Mouse (Mus musculus): ENCODE results near the gene Clec4n. TPM values are rescaled to one million over a fixed set of nuclear protein-coding genes. Genes with fewer than 3 reads are reported as not detected.
A peak's percentile ranks its signal among the peaks of the same experiment; 100 is the strongest.
"Not testable (repeated sequence)": the region's sequence is repeated elsewhere in the genome, so short reads cannot be mapped to it uniquely, and the experiment has no call there.

Gene Clec4n
- polyA plus RNA-seq, 1 experiment from 2014 or later = 3.1 TPM

DNA sequence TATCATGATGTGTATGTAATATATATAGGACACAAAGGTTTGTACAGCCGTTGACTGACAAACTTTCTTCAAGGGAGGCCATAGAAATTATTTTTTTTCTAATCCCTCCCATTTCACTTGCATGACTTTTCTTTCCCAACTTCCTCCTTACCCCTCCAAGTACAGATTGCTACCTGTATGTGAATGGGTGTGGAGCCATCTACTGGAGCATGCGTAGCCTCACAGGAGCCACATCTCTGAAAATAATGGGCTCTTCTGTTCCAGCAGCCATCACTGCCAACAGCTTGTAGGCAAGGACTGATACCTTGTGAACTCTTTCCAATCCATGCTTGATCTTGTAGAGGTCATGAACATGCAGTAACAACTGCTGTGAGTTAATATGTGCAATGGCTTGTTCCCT, 19.2 kb downstream of the Clec4n start:
- not testable (repeated sequence) for H3K27me3 ChIP-seq (replicated peaks; ENCODE audit: control insufficient read depth, insufficient read depth, low read length); H3K9me3 ChIP-seq (ENCODE audit: control insufficient read depth, low read length); H3K9ac ChIP-seq (ENCODE audit: low read depth, low read length); H3K27ac ChIP-seq (ENCODE audit: low read depth, low read length); ATAC-seq (replicated peaks; ENCODE audit: low FRiP score); H3K36me3 ChIP-seq (ENCODE audit: control insufficient read depth, insufficient read depth, low read length); H3K4me1 ChIP-seq (replicated peaks; ENCODE audit: control insufficient read depth, insufficient read depth, low read length); H3K4me2 ChIP-seq; DNase-seq (ENCODE audit: low spot score); H3K4me3 ChIP-seq (ENCODE audit: low read depth, low read length)
- 84% methylated on average over 2 of the region's 2 CpGs for WGBS

DNA sequence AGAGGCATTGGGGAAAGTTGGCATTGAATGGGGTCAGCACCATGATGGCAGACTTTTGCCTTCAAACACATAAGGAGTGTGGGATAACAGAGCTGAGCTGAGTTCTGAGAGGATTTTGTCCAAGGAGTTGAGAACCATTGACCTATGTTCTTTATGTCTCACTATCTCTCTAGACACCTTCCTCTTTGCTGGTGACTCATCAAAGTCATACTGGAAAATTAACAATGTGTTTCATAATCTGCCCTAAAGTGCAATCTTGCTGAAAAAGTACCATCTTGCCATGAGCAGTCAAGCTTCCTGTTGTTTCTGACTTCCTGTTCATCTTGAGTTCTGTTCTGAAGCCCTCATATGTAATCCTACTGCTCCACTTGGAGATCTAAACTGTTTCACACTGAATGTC, 23.1 kb downstream of the Clec4n start:
- Histone ChIP-seq H3K4me1 (replicated peaks; ENCODE audit: control insufficient read depth, insufficient read depth, low read length) (no peaks in the 10 kb centered on the region), H3K9me3 (ENCODE audit: control insufficient read depth, low read length) (no peaks in the 10 kb centered on the region), H3K4me3 (ENCODE audit: low read depth, low read length) (no peak overlapping the region), H3K4me2 (no peak overlapping the region), H3K27me3 (replicated peaks; ENCODE audit: control insufficient read depth, insufficient read depth, low read length) (no peaks in the 10 kb centered on the region), H3K27ac (ENCODE audit: low read depth, low read length) (no peak overlapping the region), H3K36me3 (ENCODE audit: control insufficient read depth, insufficient read depth, low read length) (no peaks in the 10 kb centered on the region), H3K9ac (ENCODE audit: low read depth, low read length) (no peak overlapping the region)
- ATAC-seq (replicated peaks; ENCODE audit: low FRiP score) (peak; percentile 29; the same call in 1 of the 2 replicates), DNase-seq (ENCODE audit: low spot score) (no peak)

DNA sequence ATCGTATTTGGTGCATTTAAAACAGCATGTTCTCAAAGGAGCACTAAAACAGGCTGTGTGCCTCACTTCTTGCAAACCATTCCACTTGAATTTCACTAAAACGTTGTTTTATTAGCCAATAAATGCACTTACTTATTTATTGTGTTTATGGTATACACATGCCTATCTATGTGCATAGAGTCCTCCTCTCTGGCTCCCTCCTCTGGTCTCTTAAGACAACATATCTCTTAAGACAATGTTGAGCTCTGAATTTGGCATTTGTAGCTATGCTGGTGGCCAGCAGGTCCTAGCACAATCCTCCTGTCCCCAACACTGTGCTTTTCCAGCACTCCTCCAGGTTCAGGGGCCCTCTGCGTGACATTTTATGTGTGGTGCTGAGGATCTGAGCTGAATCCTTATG, 29.3 kb downstream of the Clec4n start:
- H3K4me2 ChIP-seq = no peak overlapping the region
- H3K4me1 ChIP-seq (replicated peaks; ENCODE audit: control insufficient read depth, insufficient read depth, low read length) = no peaks in the 10 kb centered on the region
- H3K36me3 ChIP-seq (ENCODE audit: control insufficient read depth, insufficient read depth, low read length) = no peaks in the 10 kb centered on the region
- H3K4me3 ChIP-seq (ENCODE audit: low read depth, low read length) = no peak overlapping the region
- H3K9ac ChIP-seq (ENCODE audit: low read depth, low read length) = no peak overlapping the region
- H3K27ac ChIP-seq (ENCODE audit: low read depth, low read length) = no peak overlapping the region
- no peaks in the 10 kb centered on the region for H3K9me3 ChIP-seq (ENCODE audit: control insufficient read depth, low read length)
- WGBS = 68% methylated on average over 3 of the region's 3 CpGs
- no peaks in the 10 kb centered on the region for H3K27me3 ChIP-seq (replicated peaks; ENCODE audit: control insufficient read depth, insufficient read depth, low read length)
- DNase-seq (ENCODE audit: low spot score) (no peak), ATAC-seq (replicated peaks; ENCODE audit: low FRiP score) (no peak)

DNA sequence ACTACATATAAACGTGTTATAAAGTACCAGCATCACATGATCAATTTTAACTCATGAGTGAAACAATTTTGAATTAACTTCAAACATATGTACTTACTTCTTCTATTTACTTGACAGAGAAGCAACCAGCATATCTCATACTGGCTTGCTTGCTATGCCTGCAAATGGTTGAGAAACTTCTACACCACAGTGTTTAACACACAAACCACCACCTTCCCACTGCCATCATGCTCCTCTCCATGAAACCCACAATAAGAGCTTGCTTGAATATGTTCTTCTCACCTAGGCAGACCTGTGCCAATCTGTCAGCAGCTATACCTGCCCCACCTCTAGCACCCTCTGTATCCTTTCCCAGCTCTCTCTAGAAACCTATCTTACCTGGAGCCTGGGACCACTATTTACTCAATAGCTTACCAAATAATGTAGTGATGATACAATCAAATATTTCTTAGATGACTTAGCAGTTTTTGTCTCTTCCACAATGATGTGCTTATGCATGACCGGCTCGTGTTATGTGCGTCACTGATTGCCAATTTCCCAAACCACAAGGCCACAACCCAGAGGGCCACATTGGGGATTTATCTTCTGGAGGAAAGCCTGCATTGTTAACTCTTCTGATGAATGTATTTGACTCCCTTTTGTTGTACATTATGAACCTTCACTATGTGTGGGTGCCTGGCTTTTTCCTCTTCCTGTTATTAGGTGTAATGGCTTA, 30.4 kb downstream of the Clec4n start:
- Histone ChIP-seq H3K27ac (ENCODE audit: low read depth, low read length) (no peak overlapping the region), H3K27me3 (replicated peaks; ENCODE audit: control insufficient read depth, insufficient read depth, low read length) (no peaks in the 10 kb centered on the region), H3K4me3 (ENCODE audit: low read depth, low read length) (no peak overlapping the region), H3K36me3 (ENCODE audit: control insufficient read depth, insufficient read depth, low read length) (no peaks in the 10 kb centered on the region), H3K4me2 (no peak overlapping the region), H3K9me3 (ENCODE audit: control insufficient read depth, low read length) (no peaks in the 10 kb centered on the region), H3K9ac (ENCODE audit: low read depth, low read length) (no peak overlapping the region), H3K4me1 (replicated peaks; ENCODE audit: control insufficient read depth, insufficient read depth, low read length) (no peaks in the 10 kb centered on the region)
- DNase-seq (ENCODE audit: low spot score) (no peak), ATAC-seq (replicated peaks; ENCODE audit: low FRiP score) (no peak)
- 70% methylated on average over 4 of the region's 4 CpGs for WGBS

DNA sequence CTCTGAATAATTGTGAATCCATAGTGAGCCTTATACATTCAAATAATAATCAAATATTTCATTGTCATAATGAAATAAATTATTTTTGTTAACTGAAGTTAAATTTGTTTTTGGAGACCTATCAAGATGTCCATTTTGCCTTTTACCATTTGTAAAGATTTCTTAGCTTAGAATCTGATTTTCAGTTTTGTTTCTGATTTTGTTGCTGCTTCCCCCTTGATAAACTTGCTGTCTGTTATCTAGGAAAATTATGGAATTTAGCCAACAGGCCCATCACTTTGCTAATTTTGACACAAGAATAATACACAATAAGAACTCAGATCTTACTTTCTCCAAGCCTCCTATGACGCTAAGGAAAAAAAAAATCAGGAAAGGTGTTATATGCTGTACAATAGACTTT, 31.2 kb downstream of the Clec4n start:
- Histone ChIP-seq H3K36me3 (ENCODE audit: control insufficient read depth, insufficient read depth, low read length) (no peaks in the 10 kb centered on the region), H3K9me3 (ENCODE audit: control insufficient read depth, low read length) (no peaks in the 10 kb centered on the region), H3K4me3 (ENCODE audit: low read depth, low read length) (no peak overlapping the region), H3K9ac (ENCODE audit: low read depth, low read length) (no peak overlapping the region), H3K4me2 (no peak overlapping the region), H3K4me1 (replicated peaks; ENCODE audit: control insufficient read depth, insufficient read depth, low read length) (no peaks in the 10 kb centered on the region), H3K27ac (ENCODE audit: low read depth, low read length) (no peak overlapping the region), H3K27me3 (replicated peaks; ENCODE audit: control insufficient read depth, insufficient read depth, low read length) (no peaks in the 10 kb centered on the region)
- no peak for DNase-seq (ENCODE audit: low spot score)
- ATAC-seq (replicated peaks; ENCODE audit: low FRiP score) = no peak
- WGBS = 81% methylated on average over 1 of the region's 1 CpGs

DNA sequence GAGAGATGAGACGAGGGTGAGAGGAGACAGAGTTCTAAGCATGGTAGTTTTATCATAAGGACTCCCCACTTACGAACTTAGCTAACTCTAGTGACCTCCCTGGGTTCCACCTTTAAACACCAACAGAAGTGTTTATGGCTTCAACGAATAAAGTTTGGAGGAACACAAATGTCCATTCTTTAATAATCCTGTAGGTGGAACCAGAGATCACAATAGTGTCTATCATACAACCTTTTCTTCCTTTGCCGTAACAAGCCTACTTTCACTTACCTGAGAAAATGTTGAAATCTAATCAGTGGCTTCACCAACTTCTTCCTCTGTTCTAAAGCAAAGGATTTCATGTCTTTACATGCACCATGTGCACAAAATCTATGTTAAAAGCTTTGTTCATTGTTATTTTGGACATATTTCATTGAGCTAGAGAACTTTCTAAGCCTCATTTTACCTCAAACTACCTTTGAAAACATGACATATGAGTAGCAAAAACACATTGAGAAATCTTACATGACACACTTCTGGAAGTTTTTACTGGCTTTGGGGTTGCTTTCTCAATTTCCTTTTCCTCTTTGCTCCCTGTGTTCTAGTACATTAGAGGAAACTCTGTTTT, 32.0 kb downstream of the Clec4n start, which contains the start of gene Clec4d:
Clec4d (plus strand) TSS at position 557 of the 607 bp plus-strand sequence.
- H3K4me3 ChIP-seq (ENCODE audit: low read depth, low read length) = no peak within 1 kb of the TSS
- no peak within 1 kb of the TSS for H3K4me2 ChIP-seq
- ATAC-seq (replicated peaks; ENCODE audit: low FRiP score) (no peak), DNase-seq (ENCODE audit: low spot score) (no peak)
- H3K27me3 ChIP-seq (replicated peaks; ENCODE audit: control insufficient read depth, insufficient read depth, low read length) = no peaks in the 10 kb centered on the region
- WGBS = 56% methylated on average over 4 of the region's 4 CpGs
- H3K4me1 ChIP-seq (replicated peaks; ENCODE audit: control insufficient read depth, insufficient read depth, low read length) = no peaks in the 10 kb centered on the region
- H3K9ac ChIP-seq (ENCODE audit: low read depth, low read length) = no peak within 1 kb of the TSS
- no peak within 1 kb of the TSS for H3K27ac ChIP-seq (ENCODE audit: low read depth, low read length)
- no peaks in the 10 kb centered on the region for H3K36me3 ChIP-seq (ENCODE audit: control insufficient read depth, insufficient read depth, low read length)
- H3K9me3 ChIP-seq (ENCODE audit: control insufficient read depth, low read length) = no peaks in the 10 kb centered on the region

DNA sequence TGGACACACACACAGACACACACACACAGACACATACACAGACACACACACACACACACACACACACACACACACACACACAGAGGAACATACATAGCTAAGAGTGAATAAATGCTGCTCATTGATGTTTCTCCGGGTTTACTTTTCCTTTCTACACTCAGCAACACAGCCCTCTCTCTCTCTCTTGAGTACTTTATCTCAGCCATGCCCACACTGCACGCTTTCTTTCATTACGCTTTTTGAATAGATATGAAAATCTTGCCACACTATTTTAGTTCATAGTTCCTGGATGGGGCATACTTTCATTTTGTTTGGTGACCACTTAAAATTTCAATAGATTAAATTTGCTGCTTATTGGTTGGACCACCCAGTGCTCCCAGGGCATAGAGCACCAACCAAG, 34.6 kb downstream of the Clec4n start:
- no peak for DNase-seq (ENCODE audit: low spot score)
- H3K36me3 ChIP-seq (ENCODE audit: control insufficient read depth, insufficient read depth, low read length) = no peaks in the 10 kb centered on the region
- no peaks in the 10 kb centered on the region for H3K4me1 ChIP-seq (replicated peaks; ENCODE audit: control insufficient read depth, insufficient read depth, low read length)
- ATAC-seq (replicated peaks; ENCODE audit: low FRiP score) = no peak
- H3K27ac ChIP-seq (ENCODE audit: low read depth, low read length) = no peak overlapping the region
- no peak overlapping the region for H3K9ac ChIP-seq (ENCODE audit: low read depth, low read length)
- H3K27me3 ChIP-seq (replicated peaks; ENCODE audit: control insufficient read depth, insufficient read depth, low read length) = no peaks in the 10 kb centered on the region
- H3K4me3 ChIP-seq (ENCODE audit: low read depth, low read length) = no peak overlapping the region
- no peaks in the 10 kb centered on the region for H3K9me3 ChIP-seq (ENCODE audit: control insufficient read depth, low read length)
- WGBS = 90% methylated on average over 3 of the region's 3 CpGs
- H3K4me2 ChIP-seq = no peak overlapping the region

DNA sequence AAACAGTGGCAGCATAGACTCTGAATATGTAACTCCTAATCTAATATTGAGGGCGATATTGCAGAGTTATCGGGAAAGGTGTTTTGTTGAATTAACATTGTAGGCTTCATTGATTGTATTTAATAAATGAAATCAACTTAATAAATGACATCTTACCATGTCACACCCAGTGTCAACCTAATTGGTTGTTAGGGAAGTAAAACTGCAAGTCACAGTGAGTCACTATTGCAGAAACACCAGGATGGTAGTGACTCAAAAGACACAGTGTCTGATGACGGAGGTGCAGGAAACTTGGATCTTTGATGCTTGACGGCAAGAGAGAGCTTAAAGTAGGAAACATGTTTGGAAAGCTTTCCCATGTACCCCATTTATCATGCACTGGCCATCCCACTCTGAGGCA, 36.2 kb downstream of the Clec4n start:
- Histone ChIP-seq H3K9me3 (ENCODE audit: control insufficient read depth, low read length) (no peaks in the 10 kb centered on the region), H3K27ac (ENCODE audit: low read depth, low read length) (no peak overlapping the region), H3K9ac (ENCODE audit: low read depth, low read length) (no peak overlapping the region), H3K27me3 (replicated peaks; ENCODE audit: control insufficient read depth, insufficient read depth, low read length) (no peaks in the 10 kb centered on the region), H3K4me2 (no peak overlapping the region), H3K36me3 (ENCODE audit: control insufficient read depth, insufficient read depth, low read length) (no peaks in the 10 kb centered on the region), H3K4me3 (ENCODE audit: low read depth, low read length) (no peak overlapping the region), H3K4me1 (replicated peaks; ENCODE audit: control insufficient read depth, insufficient read depth, low read length) (no peaks in the 10 kb centered on the region)
- ATAC-seq (replicated peaks; ENCODE audit: low FRiP score) (no peak), DNase-seq (ENCODE audit: low spot score) (no peak)
- WGBS = 76% methylated on average over 4 of the region's 4 CpGs

DNA sequence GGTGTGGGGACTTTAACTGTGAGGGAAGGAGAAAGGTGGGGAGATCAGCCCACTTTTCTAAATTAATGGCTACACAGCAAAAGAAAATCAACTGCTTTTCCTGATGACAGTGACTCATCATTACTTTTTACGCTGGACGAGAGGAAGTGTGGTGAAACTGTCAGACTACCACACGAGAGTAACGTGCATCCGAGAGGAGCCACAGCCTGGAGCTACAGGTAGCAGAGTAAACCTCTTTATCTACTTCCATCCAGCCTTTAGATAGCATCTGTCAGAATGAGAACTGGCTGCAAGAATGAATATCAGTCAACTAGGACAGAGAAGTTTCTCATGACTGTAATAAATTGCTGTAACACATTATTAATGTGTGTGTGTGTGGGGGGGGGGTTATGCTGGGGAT, 37.3 kb downstream of the Clec4n start:
- no peaks in the 10 kb centered on the region for H3K27me3 ChIP-seq (replicated peaks; ENCODE audit: control insufficient read depth, insufficient read depth, low read length)
- 60% methylated on average over 5 of the region's 5 CpGs for WGBS
- DNase-seq (ENCODE audit: low spot score) (no peak), ATAC-seq (replicated peaks; ENCODE audit: low FRiP score) (no peak; the same call in 1 of the 2 replicates)
- H3K9ac ChIP-seq (ENCODE audit: low read depth, low read length) = no peak overlapping the region
- no peak overlapping the region for H3K4me2 ChIP-seq
- H3K36me3 ChIP-seq (ENCODE audit: control insufficient read depth, insufficient read depth, low read length) = no peaks in the 10 kb centered on the region
- H3K4me1 ChIP-seq (replicated peaks; ENCODE audit: control insufficient read depth, insufficient read depth, low read length) = no peaks in the 10 kb centered on the region
- no peaks in the 10 kb centered on the region for H3K9me3 ChIP-seq (ENCODE audit: control insufficient read depth, low read length)
- no peak overlapping the region for H3K4me3 ChIP-seq (ENCODE audit: low read depth, low read length)
- no peak overlapping the region for H3K27ac ChIP-seq (ENCODE audit: low read depth, low read length)

Data from liver, embryonic 11.5 days (tissue).